Mouse (Mus musculus): ENCODE results near the gene Col23a1.

- TF ChIP-seq CTCF (conservative IDR thresholded peaks at IDR 0.05; ENCODE audit: insufficient read depth, insufficient read length, low read depth, low read length) (no peak), POLR2A (IDR thresholded peaks at IDR 0.05; ENCODE audit: low read depth, low read length) (no peak)
Measured at GRCm38 (mm10) chr11:51521440-51521839, 231.7 kb downstream of the Col23a1 start.

Measured in kidney, adult 2 months (tissue).